Mouse (Mus musculus) lung, embryonic 16.5 days (tissue): Measurements from ENCODE around the gene Il1rap. TPM values are rescaled to one million over a fixed set of nuclear protein-coding genes. Genes with fewer than 3 reads are reported as not detected.

ENCODE experiments used
- ATAC-seq: fragments of 200-750 bp; cut with Nextera tagmentation; 2 replicates; pipeline ENCODE4 v1.8.0; 2017; ENCODE audit warnings: low read depth, mild to moderate bottlenecking, moderate library complexity
- H3K27ac ChIP-seq: fragments of 300-500 bp; sonication (generic); 2 replicates; pipeline ENCODE4 v1.5.1; 2014; ENCODE audit warnings: mild to moderate bottlenecking, control low read depth, low read length
- H3K27me3 ChIP-seq: fragments of 300-500 bp; sonication (generic); 2 replicates; pipeline ENCODE4 v1.6.1; 2014; ENCODE audit warnings: low read depth, low read length, mixed read lengths; ENCODE audit not compliant: control insufficient read depth, insufficient read depth
- H3K36me3 ChIP-seq: fragments of 300-500 bp; sonication (generic); 2 replicates; pipeline ENCODE4 v1.6.1; 2014; ENCODE audit warnings: low read length; ENCODE audit not compliant: control insufficient read depth, insufficient read depth
- H3K4me1 ChIP-seq: fragments of 300-500 bp; sonication (generic); replicated peaks from 2 replicates; pipeline ENCODE4 v1.6.1; 2014; ENCODE audit warnings: low read length, mixed read lengths; ENCODE audit not compliant: control insufficient read depth, insufficient read depth
- H3K4me2 ChIP-seq: fragments of 300-500 bp; sonication (generic); 2 replicates; pipeline ENCODE4 v1.6.1; 2014; ENCODE audit warnings: low read depth, low read length, control low read depth
- H3K4me3 ChIP-seq: fragments of 300-500 bp; sonication (generic); 2 replicates; pipeline ENCODE4 v1.5.1; 2014; ENCODE audit warnings: mild to moderate bottlenecking, low read length, control low read depth
- H3K9ac ChIP-seq: fragments of 300-500 bp; sonication (generic); 2 replicates; pipeline ENCODE4 v1.6.1; 2014; ENCODE audit warnings: low read length, control low read depth
- H3K9me3 ChIP-seq: fragments of 300-500 bp; sonication (generic); 2 replicates; pipeline ENCODE4 v1.6.1; 2016; ENCODE audit warnings: low read length; ENCODE audit not compliant: control insufficient read depth
- WGBS: fragments of 180-500 bp; shearing (Covaris S2); extraction: QIAGEN DNeasy Blood & Tissue Kit; methylation state at CpG from one replicate; pipeline ENCODE4 v1.1.7; 2014; 5-methylcytosine and 5-hydroxymethylcytosine counted together
- polyA plus RNA-seq: library from polyadenylated mRNA; unstranded; fragments of >200 nt; fragmentation: Nextera tagmentation; extraction: Ambion mirVana; gene quantifications from 2 replicates; pipeline ENCODE4 v1.2.1, GENCODE M21; 2015

Gene Il1rap
- polyA plus RNA-seq, 1 experiment from 2014 or later, result 16.1 TPM

DNA sequence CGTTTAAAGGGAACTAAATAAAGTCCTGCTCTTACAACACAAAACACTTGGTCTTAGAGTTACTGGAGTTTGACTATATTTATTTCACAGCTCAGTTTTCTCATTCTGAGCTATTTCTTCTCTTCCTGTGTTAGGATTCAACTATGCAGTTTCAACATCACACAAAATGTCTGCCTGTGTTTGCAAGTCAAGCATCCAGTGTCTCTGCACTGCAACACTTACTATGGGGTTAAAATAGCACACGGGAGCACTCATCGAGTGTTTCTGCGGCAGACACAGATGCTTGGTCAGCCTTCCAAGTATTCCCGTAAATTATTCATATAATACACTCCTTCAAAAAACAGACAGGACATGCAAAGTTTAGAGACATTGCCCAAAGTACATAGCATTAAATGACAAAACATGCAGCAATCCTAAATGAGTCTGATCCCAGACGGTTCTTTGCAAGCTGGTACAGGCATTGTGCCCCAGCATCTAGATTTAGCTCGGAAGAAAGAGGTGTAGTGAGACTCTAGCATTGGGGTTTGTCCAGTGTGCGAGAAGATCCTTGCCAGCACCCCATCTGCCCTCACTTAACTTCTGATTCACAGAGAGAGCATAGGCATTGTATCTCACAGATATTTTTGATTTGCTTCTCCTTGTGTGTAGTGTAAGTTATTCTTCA lies 119.1 kb downstream of the Il1rap start:
- Histone ChIP-seq H3K9me3 (no peaks in the 10 kb centered on the region), H3K4me1 (no peaks in the 10 kb centered on the region), H3K9ac (no peak overlapping the region), H3K4me2 (no peak overlapping the region), H3K36me3 (no peaks in the 10 kb centered on the region; the same call in 1 of the 2 replicates), H3K4me3 (no peak overlapping the region), H3K27me3 (no peaks in the 10 kb centered on the region), H3K27ac (no peak overlapping the region)
- WGBS, result 72% methylated on average over 8 of the region's 8 CpGs
- ATAC-seq, result no peak

DNA sequence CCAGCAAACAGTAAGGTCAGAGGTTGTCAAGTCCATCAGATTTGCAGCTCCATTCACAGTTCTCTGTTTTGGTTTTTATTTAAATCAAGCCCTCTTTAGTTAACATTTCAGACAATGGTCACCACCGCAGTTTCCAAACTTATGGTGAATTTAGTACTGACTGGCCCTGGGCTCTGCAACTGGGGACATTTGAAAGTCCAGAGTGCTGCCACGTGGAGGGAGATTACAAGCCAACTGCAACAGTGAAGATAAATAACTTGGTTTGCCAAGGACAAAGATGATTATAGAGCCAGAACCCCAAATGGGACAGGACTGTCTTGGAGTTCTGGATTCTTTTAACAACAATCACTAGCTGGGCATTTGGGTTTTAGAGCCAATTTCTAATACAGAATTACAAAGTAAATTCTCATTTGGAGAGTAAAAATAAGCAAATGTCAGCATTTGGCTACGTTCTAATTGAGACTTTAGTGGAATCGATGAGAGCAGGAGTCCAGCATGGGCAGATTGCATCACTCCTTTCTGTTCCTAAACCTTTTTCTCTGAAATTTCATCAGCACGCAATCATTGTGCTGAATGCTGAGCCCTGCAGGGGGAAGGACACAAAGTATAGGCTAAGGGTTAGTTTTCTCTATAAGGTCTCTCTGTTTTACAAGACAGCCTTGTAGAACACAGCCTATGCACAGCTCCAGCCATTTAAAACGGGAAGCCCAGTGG lies 124.3 kb downstream of the Il1rap start:
- H3K4me2 ChIP-seq, result no peak overlapping the region
- no peak overlapping the region for H3K27ac ChIP-seq
- no peaks in the 10 kb centered on the region for H3K9me3 ChIP-seq
- no peaks in the 10 kb centered on the region for H3K27me3 ChIP-seq
- 71% methylated on average over 6 of the region's 6 CpGs for WGBS
- no peak overlapping the region for H3K4me3 ChIP-seq
- no peaks in the 10 kb centered on the region for H3K4me1 ChIP-seq
- no peak overlapping the region for H3K9ac ChIP-seq
- ATAC-seq, result no peak
- H3K36me3 ChIP-seq, result no peaks in the 10 kb centered on the region

DNA sequence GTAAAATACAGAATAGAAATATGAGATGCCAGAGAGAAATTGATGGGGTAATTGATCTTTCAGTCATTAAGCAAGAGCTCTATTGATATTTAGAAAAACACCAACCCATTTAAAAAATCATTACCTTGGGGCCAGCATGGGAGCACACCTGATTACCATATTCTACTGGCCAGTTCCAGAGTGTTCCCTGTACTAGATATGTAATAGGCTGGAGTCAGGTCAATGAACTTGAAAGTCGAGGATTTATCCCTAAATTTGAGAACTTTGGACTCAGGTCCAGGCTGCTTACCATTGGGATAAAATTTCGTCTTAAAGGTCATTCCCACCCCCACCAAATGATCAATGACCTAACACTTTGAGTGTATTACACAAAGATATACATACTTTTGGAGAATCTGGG lies 125.0 kb downstream of the Il1rap start:
- Histone ChIP-seq H3K27me3 (no peaks in the 10 kb centered on the region), H3K4me3 (no peak overlapping the region), H3K36me3 (no peaks in the 10 kb centered on the region), H3K9ac (no peak overlapping the region), H3K4me1 (no peaks in the 10 kb centered on the region), H3K4me2 (no peak overlapping the region), H3K27ac (no peak overlapping the region), H3K9me3 (no peaks in the 10 kb centered on the region)
- 60% methylated on average over 2 of the region's 2 CpGs for WGBS
- ATAC-seq, result no peak

DNA sequence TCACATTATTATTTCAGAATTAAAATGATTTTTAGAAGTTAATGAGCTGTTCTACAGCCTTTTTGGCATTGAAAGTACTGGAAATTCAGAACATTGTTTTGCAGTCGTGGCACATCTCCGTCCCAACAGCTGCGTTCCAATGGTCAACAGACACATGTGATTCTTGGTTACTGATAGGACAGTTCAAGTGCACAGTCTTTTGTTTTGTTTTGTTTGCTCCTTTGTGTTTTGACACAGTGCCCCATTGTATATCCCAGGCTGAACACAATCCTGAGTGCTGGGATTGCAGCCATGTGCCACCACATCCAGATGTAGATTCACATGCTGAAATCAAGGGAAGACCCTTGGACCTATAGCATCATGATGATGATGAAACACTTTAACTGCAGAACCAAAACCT lies 129.4 kb downstream of the Il1rap start:
- H3K4me1 ChIP-seq, result no peaks in the 10 kb centered on the region
- ATAC-seq, result no peak
- H3K9me3 ChIP-seq, result no peaks in the 10 kb centered on the region
- H3K4me3 ChIP-seq, result no peak overlapping the region
- 86% methylated on average over 3 of the region's 3 CpGs for WGBS
- no peak overlapping the region for H3K9ac ChIP-seq
- H3K27me3 ChIP-seq, result no peaks in the 10 kb centered on the region
- no peak overlapping the region for H3K27ac ChIP-seq
- H3K36me3 ChIP-seq, result no peaks in the 10 kb centered on the region
- no peak overlapping the region for H3K4me2 ChIP-seq

DNA sequence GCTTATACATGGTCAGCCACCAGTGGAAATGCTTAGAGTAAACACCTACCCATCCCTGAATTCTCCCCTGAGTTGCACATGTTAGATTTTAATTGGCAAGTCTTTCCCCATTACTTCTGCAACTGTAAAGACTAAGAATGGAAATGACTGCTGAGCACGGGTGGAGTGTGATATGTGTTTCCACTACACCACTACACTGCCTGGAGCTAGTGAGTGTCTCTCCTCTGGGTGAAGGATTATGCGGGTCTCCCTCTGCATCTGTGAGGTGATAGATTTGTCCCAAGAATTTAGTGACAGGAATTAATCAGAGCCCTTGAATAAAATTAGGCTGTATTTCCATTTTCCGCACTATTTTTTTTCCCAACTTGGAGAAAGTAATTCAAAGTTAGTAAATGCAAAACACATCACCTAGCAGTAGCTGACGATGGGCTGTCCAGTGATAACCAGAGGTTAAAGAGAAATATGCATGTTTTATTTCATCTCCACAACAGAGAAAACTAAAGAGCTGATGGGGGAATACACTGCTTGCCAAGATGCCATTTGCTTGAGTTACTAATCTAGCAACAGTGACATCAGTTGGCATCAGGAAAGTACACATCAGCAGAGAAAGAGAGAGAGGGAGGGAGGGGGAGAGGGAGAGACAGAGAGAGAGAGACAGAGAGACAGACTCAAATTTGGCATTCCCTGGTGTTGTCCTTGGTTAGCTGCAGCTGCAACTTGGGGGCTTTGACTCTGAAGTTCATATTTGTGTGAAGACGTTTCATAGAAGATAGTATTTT lies 132.2 kb downstream of the Il1rap start:
- no peak overlapping the region for H3K4me2 ChIP-seq
- no peak for ATAC-seq
- H3K4me3 ChIP-seq, result no peak overlapping the region
- WGBS, result 73% methylated on average over 5 of the region's 5 CpGs
- H3K4me1 ChIP-seq, result no peaks in the 10 kb centered on the region
- H3K36me3 ChIP-seq, result no peaks in the 10 kb centered on the region
- no peaks in the 10 kb centered on the region for H3K9me3 ChIP-seq
- H3K27ac ChIP-seq, result no peak overlapping the region
- H3K27me3 ChIP-seq, result no peaks in the 10 kb centered on the region
- H3K9ac ChIP-seq, result no peak overlapping the region

DNA sequence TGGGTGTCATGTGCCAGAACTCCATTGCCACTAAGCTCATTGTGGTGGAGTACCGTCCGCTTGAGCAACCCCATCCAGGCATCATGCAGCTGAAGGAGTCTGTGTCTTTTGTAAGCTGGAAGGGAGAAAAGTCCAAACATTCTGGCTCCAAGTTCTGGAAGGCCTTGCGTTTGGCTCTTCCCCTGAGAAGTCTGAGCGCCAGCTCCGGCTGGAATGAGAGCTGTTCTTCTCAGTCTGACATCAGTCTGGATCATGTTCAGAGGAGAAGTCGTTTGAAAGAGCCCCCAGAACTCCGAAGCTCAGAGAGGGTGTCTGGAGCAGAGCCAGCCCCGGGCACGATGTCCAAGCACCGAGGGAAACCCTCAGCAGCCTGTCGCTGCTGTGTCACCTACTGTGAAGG lies 141.0 kb downstream of the Il1rap start:
- WGBS, result 58% methylated on average over 11 of the region's 11 CpGs
- no peak overlapping the region for H3K27ac ChIP-seq
- no peak overlapping the region for H3K4me3 ChIP-seq
- H3K27me3 ChIP-seq, result no peaks in the 10 kb centered on the region
- H3K4me2 ChIP-seq, result no peak overlapping the region
- no peaks in the 10 kb centered on the region for H3K4me1 ChIP-seq
- H3K9ac ChIP-seq, result no peak overlapping the region
- ATAC-seq, result peak; percentile 45
- H3K9me3 ChIP-seq, result no peaks in the 10 kb centered on the region
- H3K36me3 ChIP-seq, result no peaks in the 10 kb centered on the region

DNA sequence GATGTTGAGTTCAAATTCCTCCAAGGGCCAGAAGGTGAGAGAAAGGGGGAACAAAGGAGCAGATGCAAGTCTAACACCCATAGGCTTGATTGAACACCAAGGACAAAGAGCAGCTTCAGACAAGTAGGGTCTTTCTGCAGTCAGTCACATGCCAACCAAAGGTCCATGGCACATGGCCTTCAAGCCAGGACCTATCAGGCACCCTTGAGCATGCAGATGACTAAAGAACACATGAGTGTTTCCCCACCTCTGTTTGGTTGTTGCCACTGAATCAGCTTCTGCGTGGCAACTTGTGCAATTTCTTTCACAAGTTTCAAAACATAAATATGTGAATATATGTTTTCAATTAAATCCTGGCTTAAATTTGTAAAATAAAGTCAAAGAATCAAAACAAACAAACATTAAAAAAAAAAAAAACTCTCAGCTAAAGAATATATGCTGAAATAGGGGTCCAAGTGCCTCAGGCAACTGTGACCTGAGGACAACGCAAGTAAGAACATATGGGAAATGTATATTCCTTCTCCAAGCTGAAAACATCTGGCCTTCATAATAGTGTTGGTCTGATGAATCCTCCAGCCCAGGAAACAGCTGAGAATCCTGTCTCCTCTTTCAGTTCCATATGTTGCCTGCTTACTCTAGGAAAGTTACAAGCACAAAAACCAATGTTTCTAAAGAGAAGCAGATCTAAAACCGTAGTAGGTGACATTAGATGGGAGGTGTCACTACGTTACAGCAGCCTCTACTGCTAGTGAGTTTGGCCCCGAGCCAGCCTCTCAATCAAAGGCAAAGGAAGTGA lies 142.6 kb downstream of the Il1rap start:
- no peaks in the 10 kb centered on the region for H3K9me3 ChIP-seq
- no peak overlapping the region for H3K9ac ChIP-seq
- H3K4me1 ChIP-seq, result no peaks in the 10 kb centered on the region
- no peak overlapping the region for H3K27ac ChIP-seq
- H3K36me3 ChIP-seq, result no peaks in the 10 kb centered on the region
- WGBS, result 46% methylated on average over 5 of the region's 5 CpGs
- no peak for ATAC-seq
- no peak overlapping the region for H3K4me3 ChIP-seq
- no peaks in the 10 kb centered on the region for H3K27me3 ChIP-seq
- H3K4me2 ChIP-seq, result no peak overlapping the region

DNA sequence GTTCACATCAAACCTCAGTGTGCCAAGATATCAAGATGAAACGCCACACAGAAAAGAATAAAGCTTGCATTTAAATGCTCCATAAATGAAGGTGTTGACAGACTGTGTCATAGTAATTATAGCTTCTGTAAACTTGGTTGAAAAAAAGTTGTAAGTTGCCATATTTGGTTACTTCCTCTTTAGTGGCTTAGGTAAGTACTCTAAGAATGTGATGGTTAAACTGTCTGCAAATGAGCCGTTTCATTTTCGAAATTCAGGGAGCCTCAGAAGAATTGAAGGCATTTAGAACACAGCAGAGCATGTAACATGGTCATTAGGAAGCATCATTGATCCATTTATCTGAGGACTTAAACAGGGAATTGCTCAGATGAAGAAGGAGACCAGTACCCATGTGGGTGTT lies 146.6 kb downstream of the Il1rap start:
- Histone ChIP-seq H3K27ac (no peak overlapping the region), H3K4me1 (no peaks in the 10 kb centered on the region), H3K9me3 (no peaks in the 10 kb centered on the region), H3K4me2 (no peak overlapping the region), H3K27me3 (no peaks in the 10 kb centered on the region), H3K4me3 (no peak overlapping the region), H3K36me3 (no peaks in the 10 kb centered on the region), H3K9ac (no peak overlapping the region)
- no peak for ATAC-seq
- WGBS, result 42% methylated on average over 3 of the region's 3 CpGs

DNA sequence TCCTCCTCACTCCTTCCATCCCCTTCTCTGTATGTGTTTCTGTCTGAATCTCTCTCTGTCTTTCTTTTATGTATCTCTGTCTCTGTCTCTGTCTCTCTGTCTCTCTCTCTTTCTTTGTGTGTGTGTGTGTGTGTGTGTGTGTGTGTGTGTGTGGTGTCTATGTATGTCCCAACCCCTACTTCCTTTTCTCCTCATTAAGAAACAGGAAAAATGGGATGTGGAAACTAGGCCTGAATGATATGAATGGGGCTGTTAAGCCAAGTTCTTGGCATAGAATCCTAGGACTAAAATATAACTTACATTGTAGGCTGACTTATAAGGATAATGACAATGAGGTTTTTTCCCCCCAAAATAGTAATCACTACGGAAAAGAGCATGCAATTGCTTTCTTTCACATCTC lies 149.4 kb downstream of the Il1rap start:
- WGBS, result 69% methylated on average over 1 of the region's 1 CpGs
- Histone ChIP-seq H3K4me3 (no peak overlapping the region), H3K27me3 (no peaks in the 10 kb centered on the region), H3K4me1 (no peaks in the 10 kb centered on the region), H3K27ac (no peak overlapping the region), H3K4me2 (no peak overlapping the region), H3K9me3 (no peaks in the 10 kb centered on the region), H3K36me3 (no peaks in the 10 kb centered on the region), H3K9ac (no peak overlapping the region)
- no peak for ATAC-seq
